23 mouse cellular contexts compared by ENCODE assay signal in the genomic region with DNA sequence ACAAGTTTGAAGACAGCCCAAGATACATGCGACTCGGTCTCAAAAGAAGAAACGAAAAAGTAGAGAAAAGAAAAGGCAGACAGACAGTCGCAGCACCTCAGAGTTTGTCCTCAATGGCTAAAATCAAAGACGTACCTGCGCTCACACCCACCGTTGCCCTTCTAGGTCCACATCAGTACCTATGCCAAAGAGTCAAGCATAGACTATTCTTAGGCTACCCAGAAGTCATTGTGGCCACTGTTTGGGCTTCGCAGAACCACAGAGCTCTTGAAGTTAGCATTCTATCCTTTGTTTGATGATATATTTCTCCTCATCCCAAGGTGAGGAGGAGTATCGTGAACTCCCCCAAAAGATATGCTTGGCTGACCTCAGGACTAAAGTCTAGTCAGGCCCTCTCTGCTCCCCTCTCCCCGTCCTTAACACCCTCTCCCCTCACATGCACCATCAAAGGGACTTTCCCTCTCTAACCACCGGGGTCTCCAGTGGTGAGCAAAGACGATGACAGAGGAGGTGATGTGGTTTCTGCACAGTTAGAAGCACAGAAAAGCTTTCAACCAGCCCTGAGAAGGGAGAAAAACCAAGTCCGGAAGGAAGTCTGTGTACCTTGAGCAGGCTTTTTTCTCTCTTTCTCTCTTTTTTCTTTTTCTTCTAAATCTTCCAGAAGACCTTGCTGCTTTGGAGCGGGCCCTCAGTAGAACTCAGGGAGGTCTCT.
DNase-seq lines count a peak whose midpoint lies in the region; ATAC-seq lines count a peak whose summit lies in the region.
"Had no signal": no experiment of that assay in that cellular context is flagged by ENCODE, and none has a peak within 500 bp of the region (broad histone marks: within the 10 kb centered on the region; RNA-seq: fewer than 3 reads in every experiment).

No protein-coding gene starts in this region.

- H3K27me3 ChIP-seq in midbrain, embryonic 15.5 days (replicated peaks): no peaks in the 10 kb centered on the region
- H3K27me3 ChIP-seq: embryonic facial prominence, embryonic 15.5 days; heart, embryonic 12.5 days; limb, embryonic 12.5 days; liver, embryonic 12.5 days; stomach, embryonic 15.5 days had no signal

- no peak overlapping the region for H3K4me3 ChIP-seq in midbrain, embryonic 15.5 days
- H3K4me3 ChIP-seq: embryonic facial prominence, embryonic 15.5 days; heart, embryonic 12.5 days; hindbrain, embryonic 10.5 days; limb, embryonic 12.5 days; liver, embryonic 12.5 days; megakaryocyte, embryonic 14.5 days; midbrain, embryonic 13.5 days; stomach, embryonic 15.5 days had no signal

- H3K27ac ChIP-seq in midbrain, embryonic 15.5 days: no peak overlapping the region
- H3K27ac ChIP-seq: embryonic facial prominence, embryonic 15.5 days; hindbrain, embryonic 10.5 days; limb, embryonic 12.5 days; liver, embryonic 12.5 days; midbrain, embryonic 13.5 days; stomach, embryonic 15.5 days had no signal

- no peak overlapping the region for H3K9ac ChIP-seq in midbrain, embryonic 15.5 days
- H3K9ac ChIP-seq: embryonic facial prominence, embryonic 15.5 days; heart, embryonic 12.5 days; limb, embryonic 12.5 days; liver, embryonic 12.5 days; midbrain, embryonic 13.5 days; stomach, embryonic 15.5 days had no signal

- no peaks in the 10 kb centered on the region for H3K9me3 ChIP-seq in midbrain, embryonic 15.5 days
- H3K9me3 ChIP-seq: embryonic facial prominence, embryonic 15.5 days; heart, embryonic 12.5 days; hindbrain, embryonic 10.5 days; limb, embryonic 12.5 days; liver, embryonic 12.5 days; megakaryocyte, embryonic 14.5 days; midbrain, embryonic 13.5 days; stomach, embryonic 15.5 days had no signal

- no peaks in the 10 kb centered on the region for H3K4me1 ChIP-seq in midbrain, embryonic 15.5 days
- H3K4me1 ChIP-seq: embryonic facial prominence, embryonic 15.5 days; limb, embryonic 12.5 days; liver, embryonic 12.5 days; megakaryocyte, embryonic 14.5 days had no signal

- peak; percentile 73 for DNase-seq in CD4-positive helper T cell, adult 2 months (ENCODE audit: low read depth, low spot score)
- peak; percentile 49 to 73 for DNase-seq in natural killer cell, adult 2 months (ENCODE audit: low spot score in 2 of 2)
- peak; percentile 49 for DNase-seq in thymus, postnatal 25 days
- no peak for DNase-seq in adrenal gland, adult 2 months
- DNase-seq in cerebellum, postnatal 14 days: no peak
- DNase-seq: adrenal gland, postnatal 14 days; cerebellum, adult 8-10 months; gastrocnemius, postnatal 10 days; heart, postnatal 10 days; kidney, adult 2 months; lung, adult 2 months; lung, postnatal 14 days had no signal

- peak; percentile 86 for ATAC-seq in activated CD4-positive, CD25-positive, alpha-beta regulatory T cell, adult 4 months
- no peak for ATAC-seq in midbrain, embryonic 15.5 days (replicated peaks)
- ATAC-seq: forebrain, embryonic 16.5 days; liver, embryonic 12.5 days; midbrain, embryonic 13.5 days had no signal

- no peak overlapping the region for H3K4me2 ChIP-seq in midbrain, embryonic 15.5 days
- H3K4me2 ChIP-seq: embryonic facial prominence, embryonic 15.5 days; heart, embryonic 12.5 days; limb, embryonic 12.5 days; liver, embryonic 12.5 days; midbrain, embryonic 13.5 days; stomach, embryonic 15.5 days had no signal

- 91% methylated on average over 14 of the region's 14 CpGs for WGBS in midbrain, embryonic 15.5 days

- H3K36me3 ChIP-seq in midbrain, embryonic 15.5 days (replicated peaks): no peaks in the 10 kb centered on the region
- H3K36me3 ChIP-seq: embryonic facial prominence, embryonic 15.5 days; heart, embryonic 12.5 days; hindbrain, embryonic 10.5 days; limb, embryonic 12.5 days; liver, embryonic 12.5 days; midbrain, embryonic 13.5 days; stomach, embryonic 15.5 days had no signal

Comparison
In these comparisons a context has a peak if more than half of its experiments do, and no peak if none do; other contexts are left out.
1. DNase-seq: peak in CD4-positive helper T cell, adult 2 months (single experiment), natural killer cell, adult 2 months (2 of 2) and thymus, postnatal 25 days (single experiment); none in adrenal gland, adult 2 months (single experiment) and cerebellum, postnatal 14 days (0 of 2).